Mouse (Mus musculus) stomach, postnatal 0 days (tissue): ENCODE data around the gene Hoxa10. TPM values are rescaled to one million over a fixed set of nuclear protein-coding genes. Genes with fewer than 3 reads are reported as not detected.

Experiments used
- ATAC-seq: fragments of 200-750 bp; cut with Nextera tagmentation; 2 replicates; pipeline ENCODE4 v1.8.0; 2017; ENCODE audit not compliant: low FRiP score, low TSS enrichment
- DNase-seq: peaks from one replicate; pipeline ENCODE4 v3.0.0-alpha.2; 2016; ENCODE audit warnings: low spot score
- H3K27ac ChIP-seq: fragments of 300-500 bp; sonication (generic); replicated peaks from 2 replicates; pipeline ENCODE4 v1.5.1; 2014; ENCODE audit warnings: mild to moderate bottlenecking, control low read depth
- H3K27me3 ChIP-seq: fragments of 300-500 bp; sonication (generic); 2 replicates; pipeline ENCODE4 v1.6.1; 2014; ENCODE audit warnings: low read length; ENCODE audit not compliant: control insufficient read depth, insufficient read depth
- H3K36me3 ChIP-seq: fragments of 300-500 bp; sonication (generic); 2 replicates; pipeline ENCODE4 v1.6.1; 2014; ENCODE audit warnings: low read length, mixed read lengths; ENCODE audit not compliant: control insufficient read depth, insufficient read depth
- H3K4me1 ChIP-seq: fragments of 300-500 bp; sonication (generic); replicated peaks from 2 replicates; pipeline ENCODE4 v1.6.1; 2014; ENCODE audit warnings: antibody characterized with exemption; ENCODE audit not compliant: control insufficient read depth, insufficient read depth
- H3K4me2 ChIP-seq: fragments of 300-500 bp; sonication (generic); replicated peaks from 2 replicates; pipeline ENCODE4 v1.6.1; 2014; ENCODE audit warnings: low read depth, mild to moderate bottlenecking, control low read depth, moderate library complexity
- H3K4me3 ChIP-seq: fragments of 300-500 bp; sonication (generic); 2 replicates; pipeline ENCODE4 v1.5.1; 2014; ENCODE audit warnings: low read depth, low read length, control low read depth
- H3K9ac ChIP-seq: fragments of 300-500 bp; sonication (generic); 2 replicates; pipeline ENCODE4 v1.6.1; 2014; ENCODE audit warnings: mild to moderate bottlenecking, low read length, control low read depth, mixed read lengths
- H3K9me3 ChIP-seq: fragments of 300-500 bp; sonication (generic); 2 replicates; pipeline ENCODE4 v1.6.1; 2016; ENCODE audit warnings: low read length; ENCODE audit not compliant: control insufficient read depth
- CTCF ChIP-seq: IDR thresholded peaks from 2 replicates; pipeline ENCODE4 v1.5.1; 2016; ENCODE audit warnings: antibody characterized with exemption, low read depth, mild to moderate bottlenecking, moderate library complexity
- EP300 ChIP-seq: optimal IDR thresholded peaks from 2 replicates; pipeline ENCODE3; 2016; ENCODE audit warnings: antibody characterized with exemption
- WGBS: fragments of 180-500 bp; shearing (Covaris S2); extraction: QIAGEN DNeasy Blood & Tissue Kit; methylation state at CpG from one replicate; pipeline ENCODE4 v1.1.7; 2014; 5-methylcytosine and 5-hydroxymethylcytosine counted together
- polyA plus RNA-seq: library from polyadenylated mRNA; unstranded; fragments of >200 nt; fragmentation: Nextera tagmentation; extraction: Ambion mirVana; gene quantifications from 2 replicates; pipeline ENCODE4 v1.2.1, GENCODE M21; 2015

The Hoxa10 gene
- polyA plus RNA-seq, 1 experiment from 2014 or later, result not detected

GRCm38 (mm10) chr6:52248638-52249414 is 8.2 kb upstream of the Hoxa10 start:
- ATAC-seq (no peak), DNase-seq (no peak)
- H3K4me2 ChIP-seq, result no peak overlapping the region
- WGBS, result 3% methylated on average over 27 of the region's 27 CpGs
- H3K36me3 ChIP-seq, result no peaks in the 10 kb centered on the region
- H3K4me3 ChIP-seq, result no peak overlapping the region
- TF ChIP-seq CTCF (no peak), EP300 (no peak)
- no peak overlapping the region for H3K9ac ChIP-seq
- H3K9me3 ChIP-seq, result no peaks in the 10 kb centered on the region
- H3K4me1 ChIP-seq, result no peaks in the 10 kb centered on the region
- H3K27ac ChIP-seq, result no peak overlapping the region
- H3K27me3 ChIP-seq, result peaks cover 36% of the 10 kb centered on the region

- Histone ChIP-seq H3K4me2 (no peak overlapping the region), H3K4me1 (no peaks in the 10 kb centered on the region), H3K36me3 (no peaks in the 10 kb centered on the region), H3K27me3 (peaks cover 42% of the 10 kb centered on the region), H3K9me3 (no peaks in the 10 kb centered on the region), H3K4me3 (no peak overlapping the region), H3K9ac (no peak overlapping the region), H3K27ac (no peak overlapping the region)
- WGBS, result 3% methylated on average over 23 of the region's 23 CpGs
- no peak for ATAC-seq
- TF ChIP-seq EP300 (no peak), CTCF (no peak)
- no peak for DNase-seq
Measured at GRCm38 (mm10) chr6:52247766-52248637, 7.3 kb upstream of the Hoxa10 start.

- H3K9ac ChIP-seq, result no peak overlapping the region
- ATAC-seq, result no peak
- peaks cover 45% of the 10 kb centered on the region for H3K27me3 ChIP-seq
- no peaks in the 10 kb centered on the region for H3K4me1 ChIP-seq
- H3K36me3 ChIP-seq, result no peaks in the 10 kb centered on the region
- no peak overlapping the region for H3K4me3 ChIP-seq
- H3K27ac ChIP-seq, result no peak overlapping the region
- DNase-seq, result no peak
- 5% methylated on average over 3 of the region's 3 CpGs for WGBS
- TF ChIP-seq EP300, result no peak
- TF ChIP-seq CTCF, result no peak
- H3K4me2 ChIP-seq, result no peak overlapping the region
- H3K9me3 ChIP-seq, result no peaks in the 10 kb centered on the region
Measured at GRCm38 (mm10) chr6:52246916-52247315, 6.3 kb upstream of the Hoxa10 start.

- ATAC-seq (no peak), DNase-seq (no peak)
- Histone ChIP-seq H3K27ac (no peak overlapping the region), H3K9ac (no peak overlapping the region), H3K27me3 (peaks cover 42% of the 10 kb centered on the region), H3K36me3 (no peaks in the 10 kb centered on the region), H3K9me3 (no peaks in the 10 kb centered on the region), H3K4me2 (no peak overlapping the region), H3K4me3 (no peak overlapping the region), H3K4me1 (no peaks in the 10 kb centered on the region)
- 2% methylated on average over 26 of the region's 26 CpGs for WGBS
- TF ChIP-seq EP300 (no peak), CTCF (no peak)
Measured at GRCm38 (mm10) chr6:52246403-52246803, 5.7 kb upstream of the Hoxa10 start.

GRCm38 (mm10) chr6:52245757-52246142 is 5.1 kb upstream of the Hoxa10 start, which contains the start of gene Hoxa11:
TSS of gene Hoxa11 (minus strand) at chr6:52245810.
- Histone ChIP-seq H3K4me3 (no peak within 1 kb of the TSS; the same call in 1 of the 2 replicates), H3K36me3 (no peaks in the 10 kb centered on the region), H3K9me3 (no peaks in the 10 kb centered on the region), H3K9ac (no peak within 1 kb of the TSS), H3K27me3 (peaks cover 48% of the 10 kb centered on the region), H3K4me2 (no peak within 1 kb of the TSS), H3K27ac (no peak within 1 kb of the TSS), H3K4me1 (no peaks in the 10 kb centered on the region)
- 2% methylated on average over 20 of the region's 20 CpGs for WGBS
- no peak for ATAC-seq
- TF ChIP-seq CTCF, result no peak
- TF ChIP-seq EP300, result no peak
- no peak for DNase-seq
